Mouse (Mus musculus) T-cell, adult 2 months (primary cell): ENCODE measurements around the gene Tbc1d16.

ENCODE experiments used
- DNase-seq: peaks from one replicate; pipeline ENCODE4 v3.0.0; 2022; ENCODE audit warnings: low spot score

Tbc1d16 gene

GRCm38 (mm10) chr11:119236354-119236753 lies 8.1 kb upstream of the Tbc1d16 start:
- DNase-seq: no peak

DNA sequence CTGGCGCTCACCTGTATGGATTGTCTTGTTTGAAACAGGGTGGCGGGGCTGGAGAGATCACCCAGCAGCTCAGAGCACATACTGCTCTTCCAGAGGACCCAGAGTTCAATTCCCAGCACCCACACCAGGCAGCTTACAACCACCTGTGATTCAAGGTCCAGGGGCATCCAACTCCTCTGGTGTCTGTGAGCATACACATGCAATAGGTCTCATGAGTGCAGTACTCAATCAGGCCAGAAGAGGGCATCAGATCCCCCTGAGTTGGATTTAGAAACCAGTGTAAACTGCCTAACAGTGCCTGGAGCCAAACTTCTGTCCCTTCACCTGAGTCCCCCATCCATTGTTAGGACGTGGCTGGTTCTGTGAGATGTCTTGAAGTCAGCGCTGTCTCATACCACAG lies 7.3 kb upstream of the Tbc1d16 start:
- peak; percentile 66 for DNase-seq

DNA sequence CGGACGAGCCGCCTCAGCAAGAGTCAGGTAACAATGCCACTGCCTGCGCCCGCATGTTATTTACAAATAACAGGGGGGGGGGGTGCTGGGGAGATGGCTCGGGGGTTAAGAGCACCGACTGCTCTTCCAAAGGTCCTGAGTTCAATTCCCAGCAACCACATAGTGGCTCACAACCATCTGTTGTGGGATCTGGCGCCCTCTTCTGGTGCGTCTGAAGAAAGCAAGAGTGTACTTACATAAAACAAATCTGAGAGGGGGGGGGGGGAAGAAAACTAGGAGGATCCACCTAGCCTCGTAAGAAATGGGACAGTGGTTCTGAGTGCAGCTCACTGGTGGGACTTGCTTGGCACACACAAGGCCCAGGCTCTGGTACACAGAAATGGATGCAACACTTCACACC lies 6.5 kb upstream of the Tbc1d16 start:
- no peak for DNase-seq

DNA sequence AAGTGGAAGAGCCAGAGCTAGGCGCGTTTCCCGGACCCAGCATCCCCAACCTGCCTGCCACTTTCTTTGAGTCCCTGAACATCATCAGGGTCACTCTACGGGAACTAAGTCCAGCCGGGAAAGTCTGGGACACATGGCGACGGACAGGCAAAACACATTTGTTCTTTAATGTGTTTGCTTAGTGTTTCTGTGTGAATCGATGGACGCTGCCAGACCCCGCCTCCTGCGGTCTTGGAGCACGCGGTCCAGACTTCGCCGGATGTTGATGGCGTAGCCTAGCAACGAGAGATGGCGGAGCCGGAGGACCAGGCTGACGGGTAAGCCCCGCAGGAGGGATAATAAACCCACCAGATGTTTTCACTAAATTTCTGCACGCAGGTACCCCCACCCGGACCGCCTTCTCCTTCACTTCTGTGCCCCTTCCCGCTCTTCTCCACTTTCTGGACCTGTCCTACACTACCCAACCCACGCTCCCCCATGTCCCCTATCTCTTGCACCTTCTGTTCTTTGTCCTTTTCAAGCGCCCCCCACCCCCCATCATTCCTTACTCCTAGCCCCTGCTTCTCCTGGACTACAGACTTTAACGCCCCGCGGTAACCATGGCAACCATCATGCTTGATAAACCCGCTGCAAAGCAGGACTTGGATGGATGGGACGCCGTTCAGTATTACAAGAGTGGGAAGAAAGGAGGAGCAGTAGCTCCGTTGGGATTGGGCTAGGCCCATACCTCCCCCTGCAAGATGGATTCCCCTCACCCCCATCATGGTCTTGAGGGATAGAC lies 737 bp upstream of the Tbc1d16 start:
- peak; percentile 80 for DNase-seq

GRCm38 (mm10) chr11:119227591-119227990 lies 708 bp downstream of the Tbc1d16 start:
- no peak for DNase-seq

GRCm38 (mm10) chr11:119225634-119226033 lies 2.7 kb downstream of the Tbc1d16 start:
- no peak for DNase-seq

DNA sequence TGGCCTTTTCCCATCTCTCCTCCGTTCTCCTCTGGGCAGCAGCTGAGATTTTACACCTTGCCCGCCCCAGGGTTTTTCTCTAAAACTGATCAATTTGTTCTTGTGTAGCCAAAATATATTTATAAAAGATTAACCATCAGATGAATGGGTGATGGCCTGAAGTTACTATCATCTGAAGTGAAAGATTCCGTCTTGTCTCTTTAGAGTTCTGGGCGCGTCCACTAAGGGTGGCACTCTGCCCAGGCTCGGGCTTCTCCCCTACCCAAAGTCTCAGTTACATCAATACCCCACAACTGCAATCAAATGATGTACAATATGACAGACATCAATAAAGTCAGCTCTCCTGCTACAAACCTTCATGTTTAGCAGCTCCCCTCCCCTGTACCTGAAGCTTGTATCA lies 3.4 kb downstream of the Tbc1d16 start:
- DNase-seq: no peak

DNA sequence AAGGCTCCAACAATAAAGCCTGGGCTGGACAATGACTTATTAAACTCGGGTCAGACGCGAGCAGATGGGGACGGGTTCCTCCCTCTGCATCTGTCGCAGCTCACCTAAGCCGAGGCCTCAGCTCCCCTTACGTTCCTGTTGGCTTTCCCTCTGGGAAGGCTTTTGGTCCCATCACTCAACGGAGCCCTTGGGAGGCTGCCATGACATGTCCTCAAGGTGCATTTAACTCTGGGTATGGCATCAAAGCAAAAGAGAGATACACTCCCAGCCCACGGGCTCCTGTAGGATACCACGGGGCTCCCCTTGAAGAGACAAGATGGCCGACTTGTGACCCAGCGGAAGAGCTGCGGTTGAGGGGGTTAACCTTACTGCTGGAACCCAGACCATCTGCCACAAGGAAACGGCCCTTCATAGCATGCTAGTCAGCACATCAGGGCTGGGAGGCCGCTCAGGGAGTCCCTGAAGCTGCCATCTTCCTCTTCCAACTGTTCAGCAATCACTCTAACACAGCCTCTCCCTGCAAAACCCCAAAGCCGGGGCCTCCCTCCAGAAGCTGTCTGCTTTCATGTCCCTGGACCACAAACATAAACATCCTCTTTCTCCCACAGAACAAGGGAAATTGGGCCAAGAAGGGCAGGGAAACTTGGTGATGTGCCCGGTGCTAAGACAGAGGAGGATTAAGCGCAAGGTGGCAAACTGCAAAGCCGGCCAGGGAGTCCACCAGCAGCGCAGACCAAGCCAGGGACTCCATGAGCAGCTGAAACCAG lies 5.0 kb downstream of the Tbc1d16 start:
- DNase-seq: no peak

GRCm38 (mm10) chr11:119221812-119222510 lies 6.3 kb downstream of the Tbc1d16 start:
- DNase-seq: no peak

GRCm38 (mm10) chr11:119219816-119220465 lies 8.4 kb downstream of the Tbc1d16 start:
- DNase-seq: no peak

GRCm38 (mm10) chr11:119217861-119218260 lies 10.4 kb downstream of the Tbc1d16 start:
- no peak for DNase-seq

DNA sequence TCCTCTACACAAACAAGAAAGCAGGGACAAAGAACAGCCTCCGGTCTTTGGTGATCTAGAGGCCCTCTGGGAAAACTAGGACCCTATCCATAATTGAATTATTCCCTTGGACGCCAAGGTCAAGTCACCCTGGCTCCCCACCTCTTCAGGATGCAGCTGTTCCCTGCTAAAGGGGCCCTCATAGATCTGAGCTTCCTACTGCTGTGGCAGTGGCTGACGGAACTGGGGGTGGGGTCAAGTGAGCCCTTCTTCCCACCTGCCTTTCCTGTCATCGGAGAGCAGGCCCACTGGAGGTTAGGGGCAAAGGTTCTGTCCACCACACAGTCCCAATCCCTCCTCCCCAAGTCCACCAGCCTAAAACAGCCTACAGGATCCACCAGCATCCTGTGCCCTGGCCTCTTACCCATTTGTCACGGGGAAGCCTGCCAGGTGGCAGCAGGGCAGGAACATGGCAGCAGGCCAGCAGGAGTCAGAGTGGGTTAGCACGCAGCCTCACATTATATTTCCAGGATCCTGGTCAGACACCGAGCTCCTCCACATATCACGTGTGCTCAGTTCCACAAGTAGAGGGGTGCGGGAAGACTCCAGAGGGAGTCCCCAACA lies 12.3 kb downstream of the Tbc1d16 start:
- DNase-seq: no peak

DNA sequence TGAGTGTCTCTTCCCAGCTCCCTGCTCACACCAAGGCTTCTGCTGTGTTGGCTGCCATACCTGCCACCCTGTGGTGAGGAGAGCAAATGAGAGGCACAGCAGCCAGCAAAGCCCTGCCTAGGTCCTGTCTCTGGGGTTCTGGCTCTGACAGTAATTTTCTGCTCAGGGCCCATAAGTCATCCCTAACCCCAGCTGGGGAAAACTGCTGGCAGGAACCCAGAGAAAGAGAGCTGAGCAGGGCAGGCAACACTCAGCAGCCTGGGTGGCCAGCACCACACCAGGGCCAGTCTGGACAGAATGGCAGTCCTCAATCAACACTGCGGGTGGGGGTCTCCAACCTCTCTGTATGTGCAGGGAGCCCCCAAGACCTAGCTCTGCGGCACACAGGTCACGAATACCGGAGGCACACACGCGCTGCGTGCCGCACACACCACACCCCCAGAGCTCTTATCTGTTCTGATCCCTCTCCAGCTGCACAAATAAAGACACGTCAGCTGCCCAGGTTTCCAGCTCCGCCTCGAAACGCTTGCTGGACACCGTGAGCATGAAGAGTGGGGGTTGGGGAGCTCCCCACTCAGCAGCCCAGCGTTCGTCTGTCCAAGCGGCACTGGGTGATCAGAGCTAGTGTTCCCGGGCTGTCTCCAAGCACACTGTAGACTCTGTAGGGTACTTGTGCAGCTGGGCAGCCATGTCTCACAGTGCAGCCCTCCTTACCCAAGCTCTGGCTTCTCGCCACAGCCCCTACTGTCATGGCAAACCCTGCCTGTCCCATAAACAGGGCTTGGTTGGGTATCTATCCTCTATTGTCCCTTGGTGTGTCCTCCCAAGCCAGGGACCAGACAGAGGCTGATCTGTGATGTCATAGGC lies 13.0 kb downstream of the Tbc1d16 start:
- no peak for DNase-seq

GRCm38 (mm10) chr11:119213166-119213885 lies 15.0 kb downstream of the Tbc1d16 start:
- DNase-seq: no peak

- no peak for DNase-seq
Measured at GRCm38 (mm10) chr11:119211604-119212309, 16.5 kb downstream of the Tbc1d16 start.

- DNase-seq: no peak
Measured at GRCm38 (mm10) chr11:119210321-119211100, 17.8 kb downstream of the Tbc1d16 start.

DNA sequence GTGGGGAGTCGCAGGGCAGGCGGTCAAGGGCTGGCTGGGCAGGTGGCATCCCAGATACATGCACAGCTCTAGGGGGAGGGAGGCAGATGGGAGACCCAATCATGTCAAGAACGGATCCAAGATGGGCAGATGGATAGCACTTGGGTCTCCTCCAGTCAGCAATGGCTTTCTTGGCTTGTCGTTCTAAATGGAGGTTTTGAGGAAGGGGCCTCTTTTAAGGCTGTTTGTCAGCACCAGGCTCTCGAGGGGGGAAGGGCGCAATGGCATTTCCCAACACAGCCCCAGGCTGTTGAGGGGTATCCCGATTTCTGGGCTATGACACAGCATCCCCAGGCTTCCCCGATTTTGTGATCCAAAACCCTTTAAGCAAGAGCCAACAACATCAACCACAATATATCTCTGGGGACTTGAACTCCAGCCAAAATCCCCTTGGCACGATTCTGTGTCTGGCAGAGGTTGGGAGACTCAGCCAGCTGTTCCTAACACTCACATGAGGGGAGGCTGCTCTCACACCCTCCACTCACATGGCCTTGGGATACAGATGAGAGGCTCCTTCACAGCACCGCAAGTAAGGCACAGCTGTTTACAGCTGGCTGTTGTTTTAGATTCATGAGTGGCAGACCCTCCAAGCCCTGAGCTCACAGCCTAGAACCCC lies 18.8 kb downstream of the Tbc1d16 start:
- DNase-seq: no peak

GRCm38 (mm10) chr11:119208870-119209370 lies 19.4 kb downstream of the Tbc1d16 start:
- DNase-seq: no peak
